Mouse (Mus musculus) urinary bladder, postnatal 36 days (tissue): ENCODE data around the gene Sept9.

Experiments
- DNase-seq, 2 experiments: peaks; one replicate each; pipeline ENCODE4 v3.0.0; 2022; ENCODE audit warnings: low spot score in 2 of 2, mixed read lengths in 1 of 2

Sept9 gene

DNA sequence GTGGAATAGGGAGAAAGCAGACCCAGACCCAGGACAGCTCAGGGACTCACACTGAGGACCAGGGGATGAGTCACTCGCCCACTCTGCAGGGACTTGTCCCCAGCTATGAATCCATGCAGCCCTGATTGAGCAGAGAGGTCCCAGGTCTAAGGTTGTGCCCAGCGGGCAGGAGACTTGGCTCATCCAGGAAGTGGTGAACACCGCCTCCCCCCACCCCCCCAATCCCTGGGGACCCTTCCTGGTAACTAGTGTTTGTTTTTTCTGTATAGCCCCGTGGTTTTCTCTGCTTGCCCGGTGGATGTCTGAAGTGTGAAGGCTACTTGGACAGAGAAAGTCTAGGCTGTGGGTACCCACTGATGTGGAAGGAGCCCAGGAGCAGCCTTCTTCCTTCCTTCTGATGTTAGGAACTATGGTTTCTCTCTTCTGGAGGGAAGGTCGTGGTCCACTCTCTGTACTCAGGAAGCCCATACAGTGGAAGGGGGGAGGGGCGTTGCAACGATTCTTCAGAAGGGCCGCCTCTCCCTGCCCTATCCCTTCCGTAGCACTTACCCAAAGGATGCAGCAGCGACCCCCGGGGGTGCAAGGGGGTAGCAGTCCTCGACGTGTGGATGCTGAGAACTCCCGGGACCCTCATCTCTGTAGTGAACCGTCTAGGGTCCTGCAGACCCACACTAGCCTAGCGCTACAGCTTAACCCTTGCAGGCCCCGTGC lies 66.0 kb downstream of the Sept9 start:
- no peak for DNase-seq

DNA sequence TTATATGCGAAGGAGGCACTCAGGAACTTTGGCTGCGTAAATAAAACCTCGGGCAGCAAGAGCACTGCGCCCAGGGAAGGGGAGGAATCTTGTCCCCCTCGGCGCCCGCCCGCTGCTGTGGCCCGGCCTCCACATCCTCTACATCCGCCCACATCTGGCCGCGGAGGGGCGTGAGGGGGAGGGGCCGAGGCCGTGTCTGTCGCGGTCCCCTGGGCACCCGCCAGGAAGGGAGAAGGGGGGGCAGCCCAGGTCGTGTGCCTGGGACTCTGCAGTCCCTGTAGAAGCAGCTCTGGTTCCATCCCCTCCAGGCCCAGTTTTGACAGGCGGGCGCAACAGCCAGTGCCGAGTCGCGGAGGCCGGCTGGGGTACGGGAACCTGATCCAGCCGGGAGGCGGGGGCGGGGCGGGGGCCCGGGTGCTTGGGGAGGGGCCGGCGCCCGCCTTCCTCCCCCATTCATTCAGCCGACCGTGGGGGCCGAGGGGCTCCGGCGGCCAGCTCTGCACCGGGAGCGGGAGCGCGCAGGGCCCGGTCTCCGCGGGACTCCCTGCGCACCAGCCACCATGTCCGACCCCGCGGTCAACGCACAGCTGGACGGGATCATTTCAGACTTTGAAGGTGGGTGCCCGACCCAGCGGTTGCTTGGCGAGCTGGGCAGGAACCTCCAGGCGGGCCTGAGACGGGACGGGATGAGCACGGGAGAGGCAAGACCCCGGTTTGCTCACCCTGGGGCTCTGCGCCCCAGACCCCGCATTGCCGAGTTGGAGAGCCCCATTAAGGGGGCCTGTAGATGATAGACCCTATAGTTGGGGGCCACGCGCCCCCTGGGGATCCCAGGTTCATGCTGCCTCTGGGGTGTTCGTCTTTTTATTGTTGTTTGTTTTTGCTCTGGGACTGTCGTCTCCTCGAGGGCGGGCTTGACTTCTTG lies 66.8 kb downstream of the Sept9 start:
- peak; percentile 52 to 79 for DNase-seq

DNA sequence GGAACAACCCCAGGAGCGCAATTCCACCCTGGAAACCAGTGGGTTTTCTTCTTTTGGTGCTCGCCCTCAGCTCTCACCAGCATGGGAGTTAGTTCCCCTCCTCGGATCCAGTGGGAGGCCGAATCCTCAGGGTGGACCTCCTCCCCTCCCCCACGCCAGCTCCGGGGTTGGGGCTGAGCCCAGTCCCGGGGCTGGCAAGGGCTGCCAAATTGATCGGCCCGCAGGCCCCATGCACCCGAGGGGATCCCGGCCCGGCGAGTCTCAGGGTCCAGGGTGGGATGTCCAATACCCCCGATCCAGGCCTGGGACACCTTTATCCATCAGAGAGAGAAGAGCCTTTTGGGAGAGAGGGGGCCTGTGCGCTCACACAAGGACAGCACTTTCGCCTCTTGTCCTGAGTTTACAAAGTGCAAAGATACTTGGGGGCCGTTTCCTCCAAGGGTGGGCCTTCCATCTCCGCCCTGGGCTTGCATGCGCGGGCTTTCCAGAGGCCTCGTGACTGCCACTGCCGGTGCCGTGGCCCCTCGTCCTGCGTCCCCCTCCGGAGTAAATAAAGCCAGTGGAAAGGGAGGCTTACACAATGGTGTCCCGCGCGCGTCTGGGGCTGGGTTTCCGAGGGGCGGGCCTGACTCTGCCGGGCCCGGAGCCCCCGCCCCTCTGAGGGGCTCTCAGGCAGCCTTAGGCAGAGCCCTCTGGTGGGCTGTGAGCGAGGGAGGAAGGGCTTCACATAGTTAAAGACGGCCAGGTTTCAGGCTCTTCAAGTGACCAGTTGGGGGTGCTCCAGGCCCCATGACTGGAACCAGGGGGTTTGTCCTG lies 67.7 kb downstream of the Sept9 start:
- DNase-seq, result peak in 1 of 2 experiments; percentile 41

DNA sequence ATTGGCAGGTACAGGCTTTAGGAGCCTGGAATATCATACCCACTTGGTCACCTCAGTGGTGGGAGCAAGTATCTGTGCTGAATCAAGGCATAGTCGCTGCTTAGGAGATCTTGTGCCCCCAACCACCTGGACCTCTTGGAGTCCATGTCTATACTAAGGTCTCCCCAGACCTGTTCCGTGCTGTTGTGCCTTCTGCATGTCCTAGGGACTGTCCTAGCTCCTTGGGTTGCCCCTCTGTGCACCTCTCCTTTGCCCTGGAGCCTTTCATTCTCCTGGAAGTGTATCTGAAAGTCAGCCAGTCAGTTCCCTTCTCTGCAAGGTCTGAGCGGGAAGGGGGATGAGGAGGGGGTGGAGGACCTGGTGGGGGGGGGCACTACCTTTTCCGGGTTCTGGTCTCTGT lies 68.4 kb downstream of the Sept9 start:
- no peak for DNase-seq

DNA sequence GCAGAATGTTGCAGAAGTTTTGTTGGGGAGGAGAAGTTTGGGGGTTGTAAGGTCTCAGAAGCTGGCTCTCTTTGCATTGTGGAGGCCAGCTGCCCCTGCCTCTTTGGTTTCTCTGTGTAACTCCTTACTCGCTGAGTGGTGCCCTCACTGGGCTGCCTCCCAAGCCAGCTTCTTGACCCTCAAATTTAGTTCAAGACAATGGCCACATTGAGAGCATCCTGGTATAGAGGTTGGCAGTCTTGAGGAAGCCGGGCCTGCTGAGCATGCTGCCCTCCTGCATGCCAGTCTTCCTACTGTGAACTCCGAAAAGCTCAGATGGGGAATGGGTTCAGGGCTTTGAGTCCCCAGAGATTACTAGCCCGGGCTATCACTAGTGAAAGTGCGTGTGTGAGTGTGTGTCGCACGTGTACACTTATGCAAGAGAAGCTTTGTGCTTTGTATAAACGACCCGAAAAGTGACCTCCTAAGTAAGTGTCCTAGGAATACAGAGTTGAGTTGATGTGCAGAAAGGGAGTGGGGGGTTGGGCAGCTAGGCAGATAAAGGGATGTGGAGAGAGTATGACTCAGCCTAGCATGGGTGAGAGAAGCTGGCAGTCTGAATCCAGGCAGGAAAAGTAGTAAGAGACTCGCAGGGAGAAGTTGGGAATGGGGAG lies 69.0 kb downstream of the Sept9 start:
- no peak for DNase-seq

DNA sequence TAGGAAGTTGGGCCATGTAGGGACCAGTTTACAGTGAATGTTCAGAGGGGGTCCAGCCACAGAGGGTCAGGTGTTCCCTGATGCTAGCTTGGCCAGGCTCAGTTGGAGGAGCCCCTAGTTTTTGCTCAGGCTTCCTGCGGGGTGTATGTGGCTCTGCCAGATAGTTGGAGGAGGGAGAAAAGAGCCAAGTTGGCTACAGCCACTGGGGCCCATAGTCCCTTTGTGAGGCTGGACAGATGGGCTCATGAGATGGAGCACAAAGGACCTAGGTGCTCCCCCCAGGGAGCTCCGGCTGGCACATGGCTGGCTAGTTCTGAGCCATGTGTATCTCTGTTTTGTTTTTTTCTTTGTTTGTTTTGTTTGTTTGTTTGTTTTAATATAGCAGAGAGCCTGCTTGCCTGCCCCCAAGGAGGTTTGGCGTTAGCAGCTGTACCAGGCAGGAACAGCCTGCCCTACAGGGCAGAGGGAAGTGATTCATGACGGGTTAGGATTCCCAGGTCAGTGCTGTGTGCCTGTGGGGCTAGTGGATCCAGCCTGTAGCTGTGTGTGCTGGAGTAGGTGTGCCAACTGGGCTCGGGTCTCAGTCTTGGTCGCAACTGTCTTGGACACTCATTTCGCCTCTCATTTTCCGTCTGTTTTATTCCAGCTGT lies 69.7 kb downstream of the Sept9 start:
- DNase-seq, result no peak

DNA sequence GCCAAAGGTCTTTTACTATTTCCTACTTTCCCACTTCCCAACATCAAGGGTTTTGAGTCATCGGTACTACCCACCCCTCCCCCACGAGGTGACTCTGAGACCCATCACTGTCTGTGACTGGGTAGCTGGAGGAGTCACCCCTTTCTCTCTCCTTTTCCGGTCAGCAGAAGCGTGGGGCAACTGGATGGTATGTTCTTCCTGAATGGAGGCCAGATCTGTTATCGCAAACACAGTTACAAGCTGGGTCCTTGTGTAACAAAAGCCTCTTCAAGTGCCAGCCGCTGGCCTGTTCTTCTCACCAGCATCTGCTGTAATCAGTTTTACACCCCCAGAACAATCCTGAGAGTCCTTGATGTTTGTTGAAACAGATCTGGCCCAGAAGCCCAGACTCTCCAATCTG lies 70.5 kb downstream of the Sept9 start:
- no peak for DNase-seq

DNA sequence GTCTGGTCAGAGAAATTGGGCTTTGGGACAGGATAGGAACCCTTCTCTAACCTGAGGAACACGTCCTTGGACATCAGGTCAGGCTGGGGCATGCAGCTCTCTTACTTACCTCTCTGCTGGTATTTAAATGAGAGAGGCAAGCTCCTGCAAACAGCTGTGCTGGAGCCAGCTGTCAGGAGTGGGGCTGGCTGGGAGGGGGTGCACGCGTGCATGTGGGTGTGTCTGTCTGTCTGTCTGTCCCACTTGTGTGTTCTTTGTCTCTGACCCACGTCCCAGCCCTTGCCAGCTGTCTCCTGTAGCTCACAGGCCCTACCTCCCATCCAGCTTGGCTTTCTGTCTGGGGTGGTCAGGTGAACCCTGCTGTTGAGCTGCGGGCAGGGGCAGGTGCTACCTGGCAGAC lies 75.5 kb downstream of the Sept9 start:
- DNase-seq, result no peak

DNA sequence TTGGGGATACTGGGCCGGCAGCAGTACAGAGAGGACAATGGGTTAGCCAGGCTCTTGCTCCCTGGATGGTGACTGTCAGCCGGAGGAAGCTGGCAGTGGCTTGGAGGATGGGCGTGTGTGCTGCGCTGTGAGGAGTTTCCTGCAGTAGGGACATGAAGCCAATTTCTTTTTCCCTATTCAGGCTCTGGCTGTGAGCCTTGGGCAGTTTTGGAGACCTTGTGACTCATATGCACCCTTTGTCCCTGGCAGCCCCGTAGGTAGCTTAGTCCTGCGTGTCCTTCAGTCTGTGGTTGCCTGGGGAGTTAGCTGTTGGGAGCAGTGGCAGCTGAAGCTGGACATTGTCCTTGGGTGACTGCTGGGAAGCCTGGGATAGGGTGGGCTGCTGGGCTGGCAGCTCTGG lies 76.5 kb downstream of the Sept9 start:
- peak; percentile 44 to 64 for DNase-seq

DNA sequence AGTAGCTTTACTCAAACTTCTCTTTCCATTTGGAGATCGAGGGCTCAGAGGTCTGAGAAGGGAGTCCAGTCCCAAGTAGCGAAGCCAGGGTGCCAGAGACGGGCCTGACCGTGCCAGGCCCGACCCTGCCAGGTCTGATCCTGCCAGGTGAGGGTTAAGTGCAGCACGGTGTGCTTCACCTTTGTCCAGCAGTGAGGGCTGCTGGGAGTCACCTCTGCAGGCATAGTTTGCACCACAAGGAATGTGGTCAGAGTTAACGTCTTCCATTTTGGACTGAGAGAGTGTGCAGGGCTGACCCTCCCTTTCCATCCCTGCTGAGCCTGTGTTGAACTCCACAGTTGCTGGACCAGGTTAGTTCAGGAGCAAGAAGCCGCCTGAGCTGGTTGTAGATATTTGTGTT lies 77.5 kb downstream of the Sept9 start:
- DNase-seq, result no peak

DNA sequence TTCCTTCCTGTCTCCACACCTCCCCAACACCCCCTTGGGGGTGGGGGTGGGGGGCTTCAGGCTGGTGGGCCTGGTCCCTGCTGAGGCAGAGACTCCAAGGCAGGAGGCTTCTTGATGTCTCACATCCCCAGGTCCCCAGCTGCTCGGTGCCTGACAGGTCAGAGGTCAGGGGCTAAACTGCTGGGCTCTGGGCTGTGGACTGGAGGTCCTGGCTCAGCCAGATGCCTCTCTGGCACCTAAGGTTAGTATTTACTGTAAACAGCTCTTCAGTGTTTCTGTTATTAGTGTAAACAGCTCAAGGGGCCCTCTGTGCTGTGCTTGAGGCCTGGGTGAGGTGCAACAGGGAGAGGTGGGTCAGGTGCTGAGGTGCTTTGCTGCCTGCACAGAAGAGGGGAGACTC lies 78.7 kb downstream of the Sept9 start:
- DNase-seq, result no peak

DNA sequence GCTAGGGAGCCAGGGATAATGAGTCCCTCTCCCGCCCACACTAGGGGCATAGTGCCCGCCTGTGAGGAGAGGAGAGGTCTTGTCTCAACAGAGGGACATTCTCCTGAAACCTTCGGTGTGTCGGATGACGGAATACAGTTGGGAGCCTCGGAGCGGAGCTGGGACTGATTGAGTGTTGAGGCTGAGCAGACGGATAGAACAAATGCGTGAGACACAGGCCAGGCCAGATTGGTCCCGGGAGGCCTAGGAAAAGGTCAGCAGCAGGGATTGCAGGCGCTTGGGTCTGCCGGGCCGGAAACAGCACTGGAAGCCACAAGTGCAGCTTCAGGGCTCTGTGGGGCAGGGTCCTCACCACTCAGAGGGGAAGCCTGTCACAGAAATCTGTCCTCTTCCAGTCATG lies 79.1 kb downstream of the Sept9 start:
- no peak for DNase-seq

DNA sequence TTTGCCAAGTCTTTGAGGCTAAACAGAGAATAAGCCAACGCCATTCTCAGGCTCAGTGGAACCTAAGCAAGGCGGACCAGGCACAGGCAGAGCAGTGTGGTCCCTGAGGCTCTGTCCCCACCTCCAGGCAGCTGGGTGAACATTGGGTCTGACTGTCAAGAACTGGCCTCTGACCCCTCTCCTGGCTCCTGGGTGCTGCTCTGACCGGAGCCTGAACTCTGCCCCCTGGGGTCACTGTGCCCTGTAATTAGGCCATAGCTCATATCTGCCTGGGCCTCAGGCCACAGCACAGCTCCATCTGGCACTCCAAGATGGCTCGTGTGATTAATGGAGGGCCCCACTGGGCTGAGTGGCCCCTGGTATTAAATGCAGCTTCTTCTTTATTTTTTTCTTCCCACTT lies 80.5 kb downstream of the Sept9 start:
- no peak for DNase-seq

DNA sequence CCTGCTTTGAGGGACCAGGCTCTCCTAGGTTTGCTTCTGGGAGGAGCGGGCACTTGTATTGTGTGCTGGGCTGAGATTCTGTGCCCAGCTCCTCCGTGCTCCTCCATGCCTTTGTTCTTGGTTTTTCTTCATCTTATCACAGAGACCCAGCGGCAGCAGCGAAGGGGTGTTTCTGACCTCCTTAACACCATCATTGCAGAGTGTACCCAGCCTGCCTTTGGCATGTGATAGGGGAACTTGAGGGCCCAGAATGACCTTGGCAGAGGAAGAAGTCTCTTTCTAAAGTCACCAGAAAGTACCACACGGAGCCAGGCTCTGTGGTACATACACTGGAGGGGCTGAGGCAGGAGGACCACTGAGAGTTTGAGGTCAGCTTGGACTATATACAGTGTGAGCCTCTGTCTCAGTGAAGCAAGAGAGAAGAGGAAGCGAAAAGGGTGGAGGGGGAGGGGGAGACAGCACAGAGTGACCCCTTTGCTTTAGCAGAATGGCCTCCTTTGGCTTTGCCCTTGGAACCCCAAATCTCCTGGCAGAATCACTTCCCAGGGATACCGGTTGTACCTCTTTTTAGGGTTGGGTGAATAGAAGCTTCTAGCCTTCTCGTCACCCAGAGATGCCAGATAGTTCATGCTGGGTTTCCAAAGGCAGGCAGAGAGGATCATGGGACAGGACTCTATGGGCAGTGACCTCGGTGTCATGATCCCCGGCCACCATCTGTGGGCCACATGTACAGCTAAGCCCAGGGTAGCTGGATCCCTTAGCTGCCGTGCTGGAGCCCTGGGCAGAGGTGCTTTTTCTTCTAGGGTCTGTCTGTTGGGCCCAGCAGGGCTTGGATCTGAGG lies 83.8 kb downstream of the Sept9 start:
- no peak for DNase-seq

DNA sequence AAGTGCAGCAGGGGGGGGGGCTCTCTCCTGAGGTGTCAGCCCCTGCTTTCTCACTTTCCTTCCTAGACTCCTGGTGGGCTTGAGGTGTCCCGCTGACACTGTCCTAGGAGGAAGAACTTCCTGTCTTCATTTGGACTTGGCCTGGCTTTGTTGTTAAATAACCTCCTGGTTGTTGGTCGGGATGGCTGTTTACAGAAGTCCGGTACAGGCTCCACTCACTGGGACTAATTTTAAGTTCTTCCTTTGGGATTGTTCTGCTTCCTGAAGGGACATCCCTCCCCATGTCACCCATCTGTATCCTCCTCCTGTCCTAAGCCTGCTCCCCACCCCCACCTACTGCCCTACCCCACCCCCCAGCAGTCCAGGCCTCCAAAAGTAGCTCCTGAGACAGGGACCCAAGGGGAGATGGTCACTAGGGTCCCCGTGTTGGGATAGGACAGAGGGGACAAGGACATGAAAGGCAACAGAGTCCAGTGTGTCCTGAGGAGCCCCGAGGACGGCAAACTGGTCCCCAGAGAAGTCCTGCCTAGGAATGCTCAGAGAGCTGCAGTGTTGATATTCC lies 84.5 kb downstream of the Sept9 start:
- no peak for DNase-seq

DNA sequence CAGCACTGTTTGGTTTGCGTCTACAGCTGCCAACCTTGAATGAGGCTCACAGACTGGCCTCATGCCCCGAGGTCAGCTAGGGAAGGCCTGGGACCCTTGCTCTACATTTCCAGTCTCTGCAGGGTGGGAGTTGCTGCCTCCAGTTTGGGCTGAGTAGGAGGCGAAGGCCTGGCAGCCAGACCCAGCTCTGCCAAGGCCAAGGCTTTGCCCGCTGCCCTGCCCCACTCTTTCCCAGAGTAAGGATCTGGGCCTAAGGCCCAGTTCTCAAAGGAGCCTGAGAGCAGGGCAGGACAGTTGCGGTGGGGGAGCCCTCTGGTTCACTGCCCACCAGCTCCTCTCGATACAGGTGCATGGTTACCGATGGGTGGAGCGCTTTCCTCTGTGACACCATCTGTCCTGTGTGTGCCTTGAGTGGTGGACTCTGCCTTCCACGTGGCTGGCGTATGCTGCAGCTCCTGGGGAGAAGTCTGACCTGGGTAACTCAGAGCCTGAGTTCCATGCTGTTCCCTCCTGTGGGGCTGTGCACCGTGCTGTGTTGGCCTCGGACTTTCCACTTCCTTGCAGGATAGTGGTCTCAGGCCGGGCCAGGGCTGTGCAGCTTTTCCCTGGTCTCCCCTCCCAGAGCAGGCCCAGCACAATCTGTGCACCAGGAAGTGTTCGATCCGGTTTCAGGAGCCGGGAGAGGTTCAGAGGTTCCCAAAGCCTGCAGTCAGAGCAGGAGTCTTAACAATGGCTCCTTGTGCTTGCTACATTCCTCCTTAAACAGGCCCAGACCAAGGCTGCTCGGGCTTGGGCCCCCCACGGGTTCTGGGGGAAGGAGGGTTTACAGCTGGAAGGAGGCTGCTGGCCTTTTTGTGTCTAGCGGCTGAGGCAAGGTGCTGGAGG lies 85.5 kb downstream of the Sept9 start:
- no peak for DNase-seq

DNA sequence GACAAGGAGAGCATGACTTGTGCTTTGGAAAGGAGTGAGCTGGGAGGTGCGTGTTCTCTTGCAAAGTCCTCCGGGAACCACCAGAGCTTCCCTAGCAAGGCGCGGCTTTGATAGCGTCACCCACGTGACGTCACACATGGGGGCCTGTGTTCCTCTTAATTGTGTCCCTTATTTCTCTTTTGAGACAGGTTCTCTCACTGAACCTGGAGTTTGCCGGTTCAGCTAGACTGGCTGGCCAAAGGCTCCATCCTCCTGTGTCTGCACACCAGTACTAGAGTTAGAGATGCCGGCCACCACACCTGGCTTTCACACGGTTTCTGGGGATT lies 86.1 kb downstream of the Sept9 start:
- DNase-seq, result no peak

DNA sequence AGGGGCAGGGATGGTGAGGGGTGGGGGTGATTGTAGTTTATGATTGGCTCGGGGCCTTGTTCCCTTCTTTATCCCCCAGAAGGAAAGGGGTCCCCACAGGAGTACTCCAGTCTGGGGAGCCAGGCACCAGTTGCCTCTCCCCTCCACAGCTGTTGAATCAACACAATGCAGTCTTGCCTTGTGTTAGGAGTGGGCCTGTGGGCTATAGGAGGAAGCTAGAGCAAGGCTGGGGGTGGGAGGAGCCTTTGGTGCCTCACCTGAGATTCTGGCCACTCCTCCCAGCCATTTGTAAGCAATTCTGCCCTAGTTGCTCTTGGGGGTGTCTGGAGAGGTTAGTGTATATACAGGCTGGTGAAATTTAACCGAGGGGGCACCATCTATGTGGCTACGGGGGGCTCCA lies 88.3 kb downstream of the Sept9 start:
- no peak for DNase-seq

DNA sequence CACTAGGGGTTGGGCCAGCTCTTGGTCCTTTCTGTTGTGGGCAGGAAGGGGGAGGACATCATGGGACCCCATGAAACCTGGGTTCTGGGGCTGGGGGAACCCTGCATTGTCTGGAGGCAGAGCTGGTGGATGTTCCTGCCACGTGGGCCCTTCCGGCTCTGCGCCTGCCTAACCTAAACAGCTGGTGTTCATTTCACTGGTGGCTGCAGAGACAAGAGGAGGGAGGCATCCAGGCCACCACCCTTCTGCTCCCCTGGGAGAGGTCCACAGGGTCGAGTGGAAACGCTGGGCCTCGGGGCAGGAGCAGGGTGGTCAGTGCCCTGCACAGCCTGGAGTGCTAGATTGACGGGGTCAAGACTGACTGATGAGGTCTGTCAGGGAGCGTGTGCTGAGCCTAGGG lies 89.3 kb downstream of the Sept9 start:
- DNase-seq, result no peak
